Mouse (Mus musculus) lung, postnatal 4 days (tissue): ENCODE results near the gene Pde7b.

Experiments
- DNase-seq, 2 experiments: peaks; one replicate each; pipeline ENCODE4 v3.0.0; 2021

Pde7b gene

GRCm38 (mm10) chr10:20653299-20653698, 71.6 kb downstream of the Pde7b start:
- DNase-seq, result no peak

GRCm38 (mm10) chr10:20636381-20636780, 88.5 kb downstream of the Pde7b start:
- DNase-seq, result no peak

- DNase-seq, result no peak
Observed at GRCm38 (mm10) chr10:20633085-20633415, 91.8 kb downstream of the Pde7b start.

- no peak for DNase-seq
Observed at GRCm38 (mm10) chr10:20632256-20633084, 92.4 kb downstream of the Pde7b start.

- DNase-seq, result peak; percentile 71 to 79
Observed at GRCm38 (mm10) chr10:20630122-20630521, 94.8 kb downstream of the Pde7b start.

- DNase-seq, result no peak
Observed at GRCm38 (mm10) chr10:20625702-20626375, 99.0 kb downstream of the Pde7b start.

GRCm38 (mm10) chr10:20621661-20622454, 103.0 kb downstream of the Pde7b start:
- no peak for DNase-seq

GRCm38 (mm10) chr10:20606007-20606406, 118.9 kb downstream of the Pde7b start:
- no peak for DNase-seq

- peak; percentile 12 to 27 for DNase-seq
Observed at GRCm38 (mm10) chr10:20595107-20595810, 129.6 kb downstream of the Pde7b start.

- no peak for DNase-seq
Observed at GRCm38 (mm10) chr10:20594015-20594414, 130.9 kb downstream of the Pde7b start.

GRCm38 (mm10) chr10:20590100-20590499, 134.8 kb downstream of the Pde7b start:
- DNase-seq, result peak; percentile 34 to 43

GRCm38 (mm10) chr10:20585959-20586358, 138.9 kb downstream of the Pde7b start:
- DNase-seq, result no peak

GRCm38 (mm10) chr10:20575002-20575401, 149.9 kb downstream of the Pde7b start:
- no peak for DNase-seq

GRCm38 (mm10) chr10:20574414-20574813, 150.5 kb downstream of the Pde7b start:
- no peak for DNase-seq

- DNase-seq, result no peak
Observed at GRCm38 (mm10) chr10:20571521-20571920, 153.4 kb downstream of the Pde7b start.

- DNase-seq, result no peak
Observed at GRCm38 (mm10) chr10:20568630-20569029, 156.2 kb downstream of the Pde7b start.

GRCm38 (mm10) chr10:20567684-20568236, 157.1 kb downstream of the Pde7b start:
- no peak for DNase-seq

- DNase-seq, result no peak
Observed at GRCm38 (mm10) chr10:20556477-20556876, 168.4 kb downstream of the Pde7b start.

- no peak for DNase-seq
Observed at GRCm38 (mm10) chr10:20551341-20551740, 173.5 kb downstream of the Pde7b start.

- DNase-seq, result no peak
Observed at GRCm38 (mm10) chr10:20550771-20551170, 174.1 kb downstream of the Pde7b start.

GRCm38 (mm10) chr10:20550161-20550560, 174.7 kb downstream of the Pde7b start:
- no peak for DNase-seq
